Mouse (Mus musculus) liver (tissue): Measurements from ENCODE around the gene Anp32a.

Experiments used
- DNase-seq: peaks from one replicate; pipeline ENCODE4 v3.0.0-alpha.2; 2020; ENCODE audit warnings: mixed read lengths

Gene Anp32a

GRCm38 (mm10) chr9:62418742-62419141 is 77.6 kb downstream of the Anp32a start:
- no peak for DNase-seq

- DNase-seq, result no peak
Observed at GRCm38 (mm10) chr9:62420261-62420917, 79.3 kb downstream of the Anp32a start.

DNA sequence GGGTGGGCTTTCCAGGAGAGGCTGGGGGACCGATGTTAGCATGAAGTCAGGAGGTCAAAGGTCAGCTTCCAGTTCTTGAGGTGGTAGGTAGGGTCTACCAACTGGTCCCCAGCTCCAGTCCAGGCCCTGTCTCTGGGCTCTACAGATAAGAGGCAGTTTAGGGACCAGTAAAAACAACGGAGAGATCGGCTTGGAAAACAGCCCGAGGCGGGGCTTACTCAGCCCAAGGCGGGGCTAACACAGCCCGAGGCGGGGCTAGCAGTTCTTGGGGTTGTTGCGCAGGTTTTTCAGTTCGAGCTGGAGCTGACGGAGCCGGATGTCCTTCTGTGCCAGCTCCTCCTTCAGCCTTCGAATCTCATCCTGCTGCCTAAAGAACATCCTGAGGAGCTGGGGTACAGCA is 79.9 kb downstream of the Anp32a start:
- peak; percentile 84 for DNase-seq

- DNase-seq, result no peak
Observed at GRCm38 (mm10) chr9:62421911-62422310, 80.8 kb downstream of the Anp32a start.

DNA sequence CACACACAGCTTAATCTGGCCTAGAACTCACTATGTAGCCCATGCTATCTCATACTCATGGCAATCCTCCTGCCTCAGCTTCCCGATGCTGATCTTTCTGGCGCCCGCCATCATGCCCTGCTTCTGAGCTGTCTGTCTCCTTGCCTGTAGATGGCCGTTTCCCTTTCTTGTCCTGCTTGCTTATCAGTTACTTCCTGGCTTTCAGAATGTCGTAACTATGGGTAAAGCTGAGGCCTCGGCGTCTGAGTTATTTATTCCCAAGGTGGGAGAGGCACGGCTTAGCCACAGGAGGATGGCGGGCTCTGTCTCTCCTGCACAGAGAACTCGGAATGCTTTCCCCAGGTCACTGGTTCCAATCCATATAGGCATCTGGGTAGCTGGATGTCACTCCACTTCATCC is 81.8 kb downstream of the Anp32a start:
- DNase-seq, result no peak

DNA sequence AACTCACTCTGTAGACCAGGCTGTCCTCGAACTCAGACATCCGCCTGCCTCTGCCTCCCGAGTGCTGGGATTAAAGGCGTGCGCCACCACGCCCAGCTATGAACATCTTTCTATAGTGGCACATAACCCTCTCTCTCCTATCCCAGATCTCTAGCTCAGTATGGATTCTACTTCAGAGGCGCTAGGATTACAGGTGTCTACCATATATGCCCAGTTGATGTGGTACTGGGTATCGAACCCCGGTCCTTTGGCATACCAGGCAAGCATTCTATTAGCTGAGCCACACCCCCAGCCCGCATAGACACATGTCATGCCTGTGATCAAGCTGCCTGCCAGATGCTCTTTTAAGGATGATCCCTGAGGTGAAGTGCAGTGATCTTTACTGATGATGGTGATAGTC is 82.8 kb downstream of the Anp32a start:
- no peak for DNase-seq

DNA sequence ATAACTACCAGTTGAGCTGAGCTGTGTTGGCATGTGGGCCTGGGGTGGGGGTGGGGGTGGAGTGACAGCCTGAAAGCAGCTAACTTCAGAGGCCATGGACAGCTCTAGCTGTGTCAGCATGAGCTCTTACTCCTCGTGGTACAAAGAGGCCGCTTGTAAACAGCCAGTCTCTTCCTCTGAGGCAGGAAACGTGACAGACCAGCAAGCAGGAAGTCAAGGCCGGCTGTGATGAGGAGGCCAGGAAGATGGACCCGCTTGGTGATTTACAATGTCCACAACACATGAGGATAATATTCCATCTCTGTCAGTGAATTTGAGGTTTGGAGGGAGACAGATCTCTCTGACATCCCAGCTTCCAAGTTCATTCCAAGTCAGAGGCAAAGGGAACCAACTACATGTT is 84.2 kb downstream of the Anp32a start:
- no peak for DNase-seq

DNA sequence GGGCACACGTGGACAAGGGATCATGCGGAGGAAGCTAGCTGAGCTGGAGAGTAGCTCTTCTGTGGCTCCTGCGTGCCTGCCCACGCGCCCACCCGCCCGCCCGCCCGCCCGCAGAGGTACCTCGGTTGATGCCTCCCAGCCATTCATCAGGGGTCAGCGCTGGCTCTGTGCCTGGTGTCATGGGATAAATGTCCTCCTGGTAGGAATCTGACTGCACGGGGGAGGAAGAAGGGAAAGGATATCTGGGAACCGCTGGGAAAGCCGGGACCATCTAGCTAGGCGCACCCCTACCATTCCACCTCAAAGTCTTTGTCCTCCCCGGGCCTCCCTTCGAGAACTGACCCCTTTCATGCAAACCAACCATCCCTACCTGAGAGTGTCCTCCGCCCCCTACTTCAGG is 84.9 kb downstream of the Anp32a start:
- no peak for DNase-seq

DNA sequence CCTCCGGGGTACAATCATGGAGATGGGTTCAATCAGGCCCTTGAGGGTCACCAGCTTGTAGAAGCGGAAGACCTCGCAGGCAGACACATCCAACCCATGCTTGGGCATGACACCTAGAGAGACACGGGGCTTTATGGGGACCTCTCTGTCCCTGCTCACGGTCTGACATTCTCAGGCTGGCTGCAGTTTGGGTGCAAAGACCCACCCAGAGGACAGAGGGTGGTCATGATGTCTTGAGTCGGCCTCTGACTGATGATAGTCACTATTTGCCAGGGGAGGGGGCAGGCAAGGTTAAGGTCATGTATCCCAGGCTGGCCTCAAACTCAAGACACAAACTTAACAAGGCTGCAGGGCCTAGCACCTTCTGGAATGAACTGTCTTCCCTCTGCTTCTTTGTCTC is 85.4 kb downstream of the Anp32a start:
- no peak for DNase-seq

GRCm38 (mm10) chr9:62427010-62427409 is 85.9 kb downstream of the Anp32a start:
- DNase-seq, result no peak
